Mouse (Mus musculus) spleen, adult 2 months (tissue): ENCODE data around the gene Gbf1.

Source experiments
- CTCF ChIP-seq: fragments of 200-500 bp; IDR thresholded peaks from 2 replicates; pipeline ENCODE4 v1.5.1; 2011; ENCODE audit warnings: mild to moderate bottlenecking, inconsistent platforms; ENCODE audit not compliant: insufficient read depth, insufficient read length, insufficient replicate concordance; ENCODE audit errors: extremely low read depth
- POLR2A ChIP-seq: fragments of 200-500 bp; IDR thresholded peaks from 2 replicates; pipeline ENCODE4 v1.6.1; 2011; ENCODE audit warnings: low read depth, low read length, inconsistent platforms

DNA sequence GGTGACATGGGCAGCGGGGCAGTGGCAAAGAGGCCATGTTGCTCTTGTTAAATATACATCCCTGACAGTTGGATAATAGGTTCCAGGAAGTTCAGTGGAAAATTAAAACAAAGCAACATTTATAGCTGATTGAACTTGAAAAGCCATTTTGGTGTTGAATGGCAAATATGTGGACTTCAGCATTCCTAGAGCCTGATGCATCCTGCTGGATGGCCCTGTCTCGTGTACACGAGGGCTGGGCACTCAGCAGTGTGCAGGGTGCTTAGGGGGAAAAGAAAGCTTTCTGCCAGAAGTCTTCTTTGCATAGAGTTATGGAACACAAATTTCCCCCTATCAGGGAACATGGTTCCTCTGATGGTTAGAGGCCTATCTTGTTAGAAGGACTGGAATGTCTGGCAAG, 63.1 kb downstream of the Gbf1 start:
- no peak for TF ChIP-seq POLR2A
- no peak for TF ChIP-seq CTCF
